8 mouse cellular contexts compared by ENCODE assay signal in genomic region chr19:5067867-5068569, GRCm38 (mm10). TPM values are rescaled to one million over a fixed set of nuclear protein-coding genes. Genes with fewer than 3 reads are reported as not detected.
DNase-seq lines count a peak whose midpoint lies in the region; ATAC-seq lines count a peak whose summit lies in the region.

Cd248 (plus strand) TSS chr19:5068078.

- H3K36me3 ChIP-seq in forebrain, embryonic 13.5 days (ENCODE audit: poor library complexity, severe bottlenecking): no peaks in the 10 kb centered on the region
- H3K36me3 ChIP-seq in midbrain, embryonic 13.5 days: no peaks in the 10 kb centered on the region

- DNase-seq in right cerebral cortex, postnatal 4 days: peak; percentile 58
- no peak for DNase-seq in right cerebral cortex, postnatal 14 days
- peak; percentile 85 to 87 for DNase-seq in heart, postnatal 14 days
- DNase-seq in kidney, postnatal 4 days: peak; percentile 86 to 92
- peak; percentile 84 for DNase-seq in urinary bladder, postnatal 4 days (ENCODE audit: low spot score in 2 of 2)
- no peak for DNase-seq in right cerebral cortex, adult 2 months (ENCODE audit: low spot score in 2 of 2)

- peak within 1 kb of the TSS; percentile 69 for H3K4me2 ChIP-seq in forebrain, embryonic 13.5 days
- peak within 1 kb of the TSS; percentile 67 for H3K4me2 ChIP-seq in midbrain, embryonic 13.5 days (replicated peaks)

- WGBS in forebrain, embryonic 13.5 days: 1% methylated on average over 51 of the region's 56 CpGs
- under 1% methylated on average over 55 of the region's 56 CpGs for WGBS in midbrain, embryonic 13.5 days

- H3K4me1 ChIP-seq in forebrain, embryonic 13.5 days: peaks cover 47% of the 10 kb centered on the region
- peaks cover 44% of the 10 kb centered on the region for H3K4me1 ChIP-seq in midbrain, embryonic 13.5 days (replicated peaks)

- H3K9me3 ChIP-seq in forebrain, embryonic 13.5 days (replicated peaks): no peaks in the 10 kb centered on the region
- no peaks in the 10 kb centered on the region for H3K9me3 ChIP-seq in midbrain, embryonic 13.5 days

- peak; percentile 26 for ATAC-seq in forebrain, embryonic 13.5 days
- ATAC-seq in midbrain, embryonic 13.5 days: peak; percentile 24; the same call in 1 of the 2 replicates

- H3K4me3 ChIP-seq in forebrain, embryonic 13.5 days: peak within 1 kb of the TSS; percentile 36
- H3K4me3 ChIP-seq in midbrain, embryonic 13.5 days (replicated peaks): peak within 1 kb of the TSS; percentile 42

- peaks cover 45% of the 10 kb centered on the region for H3K27me3 ChIP-seq in forebrain, embryonic 13.5 days
- peaks cover 62% of the 10 kb centered on the region for H3K27me3 ChIP-seq in midbrain, embryonic 13.5 days

- H3K9ac ChIP-seq in forebrain, embryonic 13.5 days: peak within 1 kb of the TSS; percentile 62
- peak within 1 kb of the TSS; percentile 69 for H3K9ac ChIP-seq in midbrain, embryonic 13.5 days (replicated peaks)

- H3K27ac ChIP-seq in forebrain, embryonic 13.5 days: 0 out of 2 replicates have a peak within 1 kb of the TSS, but pooled peaks have one; percentile 20
- no peak within 1 kb of the TSS for H3K27ac ChIP-seq in midbrain, embryonic 13.5 days

- intact Hi-C loops in heart, postnatal 14 days (cut with DNase I): no loop called here

RNA-seq across cellular contexts. Expression of gene Cd248, which starts in this region (rescaled TPM):
- polyA plus RNA-seq in forebrain, embryonic 13.5 days (2015; fragmentation: Nextera tagmentation; extraction: Ambion mirVana): 7.0 and 7.3 TPM in 2 replicates
- 10 to 100 TPM; 21.3 to 23.9 TPM for total RNA-seq in heart, postnatal 14 days (2021)
- polyA plus RNA-seq in midbrain, embryonic 13.5 days (2015; fragmentation: Nextera tagmentation; extraction: Ambion mirVana): 11.0 and 15.2 TPM in 2 replicates

Comparison
In these comparisons a context has a peak if more than half of its experiments do, and no peak if none do; other contexts are left out.
1. DNase-seq: peak in right cerebral cortex, postnatal 4 days (single experiment), heart, postnatal 14 days (2 of 2), kidney, postnatal 4 days (2 of 2) and urinary bladder, postnatal 4 days (2 of 2); none in right cerebral cortex, postnatal 14 days (single experiment) and right cerebral cortex, adult 2 months (0 of 2).